Comparison of ENCODE assay signal across 9 mouse cellular contexts in genomic region chr16:13409530-13410163, GRCm38 (mm10).
DNase-seq lines count a peak whose midpoint lies in the region; ATAC-seq and TF ChIP-seq lines count a peak whose summit lies in the region.
"Had no signal": no experiment of that assay in that cellular context is flagged by ENCODE, and none has a peak within 500 bp of the region (broad histone marks: within the 10 kb centered on the region; RNA-seq: fewer than 3 reads in every experiment).

No protein-coding gene starts in this region.

- ATAC-seq in hindbrain, embryonic 14.5 days (ENCODE audit: low FRiP score): peak; percentile 80
- ATAC-seq in limb, embryonic 14.5 days (ENCODE audit: low FRiP score, low read depth): no peak
- ATAC-seq in neural tube, embryonic 15.5 days (ENCODE audit: low FRiP score): peak; percentile 79

- 70% methylated on average over 4 of the region's 4 CpGs for WGBS in liver, adult 2 months
- WGBS in hindbrain, embryonic 14.5 days: 68% methylated on average over 4 of the region's 4 CpGs
- 69% methylated on average over 4 of the region's 4 CpGs for WGBS in limb, embryonic 14.5 days
- WGBS in neural tube, embryonic 15.5 days: 77% methylated on average over 4 of the region's 4 CpGs

- H3K36me3 ChIP-seq in liver, adult 2 months (ENCODE audit: control insufficient read depth, insufficient read depth, low read length): peaks cover 47% of the 10 kb centered on the region
- peaks cover 62% of the 10 kb centered on the region for H3K36me3 ChIP-seq in hindbrain, embryonic 14.5 days (replicated peaks; ENCODE audit: control insufficient read depth, insufficient read depth)
- H3K36me3 ChIP-seq in limb, embryonic 14.5 days (ENCODE audit: control insufficient read depth, insufficient read depth, low read length): peaks cover 74% of the 10 kb centered on the region
- H3K36me3 ChIP-seq in neural tube, embryonic 15.5 days: peaks cover 76% of the 10 kb centered on the region

- DNase-seq in liver, adult 2 months (ENCODE audit: extremely low read depth, low read depth, low spot score): peak; percentile 41
- DNase-seq in liver (no peak), NIH3T3 (ENCODE audit: low read depth) (peak; percentile 86)
- DNase-seq in cerebellum, postnatal 10 days: peak; percentile 70 to 86
- peak; percentile 80 for DNase-seq in hindbrain, embryonic 14.5 days (ENCODE audit: low spot score)
- DNase-seq in limb, embryonic 14.5 days (ENCODE audit: low spot score): peak; percentile 82
- DNase-seq in spleen, adult 18-20 months: no peak

- no peak overlapping the region for H3K4me2 ChIP-seq in hindbrain, embryonic 14.5 days (replicated peaks)
- no peak overlapping the region for H3K4me2 ChIP-seq in limb, embryonic 14.5 days (replicated peaks; ENCODE audit: low read depth, low read length, severe bottlenecking)
- no peak overlapping the region for H3K4me2 ChIP-seq in neural tube, embryonic 15.5 days
- H3K4me2 ChIP-seq: heart, embryonic 13.5 days had no signal

- TF ChIP-seq CTCF in liver, adult 2 months (IDR thresholded peaks at IDR 0.05; ENCODE audit: low read depth, low read length): peak; percentile 36; the same call in 1 of the 2 replicates

- no peak overlapping the region for H3K9ac ChIP-seq in liver, adult 2 months (ENCODE audit: low read depth, low read length)
- no peak overlapping the region for H3K9ac ChIP-seq in hindbrain, embryonic 14.5 days
- no peak overlapping the region for H3K9ac ChIP-seq in limb, embryonic 14.5 days (ENCODE audit: low read depth, low read length, severe bottlenecking)
- no peak overlapping the region for H3K9ac ChIP-seq in neural tube, embryonic 15.5 days (replicated peaks)
- H3K9ac ChIP-seq: heart, embryonic 13.5 days had no signal

- H3K79me2 ChIP-seq in liver, adult 2 months (ENCODE audit: control insufficient read depth, insufficient read depth, low read length): no peaks in the 10 kb centered on the region

- no peak overlapping the region for H3K4me3 ChIP-seq in liver, adult 2 months (ENCODE audit: insufficient read depth, low read depth, low read length)
- no peak overlapping the region for H3K4me3 ChIP-seq in hindbrain, embryonic 14.5 days (replicated peaks; ENCODE audit: low read length)
- H3K4me3 ChIP-seq in limb, embryonic 14.5 days (replicated peaks; ENCODE audit: low read length): no peak overlapping the region
- no peak overlapping the region for H3K4me3 ChIP-seq in neural tube, embryonic 15.5 days (replicated peaks)
- H3K4me3 ChIP-seq: heart, embryonic 13.5 days had no signal

- peaks cover 8% of the 10 kb centered on the region for H3K4me1 ChIP-seq in liver, adult 2 months (ENCODE audit: control insufficient read depth, insufficient read depth, low read length)
- H3K4me1 ChIP-seq in hindbrain, embryonic 14.5 days (replicated peaks; ENCODE audit: control insufficient read depth, insufficient read depth, low read length): no peaks in the 10 kb centered on the region
- H3K4me1 ChIP-seq in limb, embryonic 14.5 days (ENCODE audit: control insufficient read depth, insufficient read depth, low read length): no peaks in the 10 kb centered on the region
- no peaks in the 10 kb centered on the region for H3K4me1 ChIP-seq in neural tube, embryonic 15.5 days
- H3K4me1 ChIP-seq: heart, embryonic 13.5 days had no signal

- no peaks in the 10 kb centered on the region for H3K27me3 ChIP-seq in liver, adult 2 months (ENCODE audit: control insufficient read depth, insufficient read depth, low read length)
- H3K27me3 ChIP-seq in hindbrain, embryonic 14.5 days (ENCODE audit: control insufficient read depth, insufficient read depth, low read length): no peaks in the 10 kb centered on the region
- H3K27me3 ChIP-seq in limb, embryonic 14.5 days (ENCODE audit: control insufficient read depth, insufficient read depth, low read length): no peaks in the 10 kb centered on the region
- no peaks in the 10 kb centered on the region for H3K27me3 ChIP-seq in neural tube, embryonic 15.5 days (replicated peaks)
- H3K27me3 ChIP-seq: heart, embryonic 13.5 days had no signal

- no peak overlapping the region for H3K27ac ChIP-seq in liver, adult 2 months (replicated peaks; ENCODE audit: insufficient read depth, low read depth, low read length)
- no peak overlapping the region for H3K27ac ChIP-seq in hindbrain, embryonic 14.5 days
- no peak overlapping the region for H3K27ac ChIP-seq in limb, embryonic 14.5 days (replicated peaks; ENCODE audit: low read depth, low read length)
- no peak overlapping the region for H3K27ac ChIP-seq in neural tube, embryonic 15.5 days (replicated peaks)
- H3K27ac ChIP-seq: heart, embryonic 13.5 days had no signal

- TF ChIP-seq POLR2A in liver, adult 2 months (IDR thresholded peaks at IDR 0.05; ENCODE audit: extremely low read depth, insufficient read depth, low read length): no peak
- TF ChIP-seq POLR2A in limb, embryonic 14.5 days (IDR thresholded peaks at IDR 0.05; ENCODE audit: borderline replicate concordance, extremely low read depth, insufficient read depth, insufficient read length): no peak

- no peaks in the 10 kb centered on the region for H3K9me3 ChIP-seq in hindbrain, embryonic 14.5 days (ENCODE audit: control insufficient read depth, low read length)
- no peaks in the 10 kb centered on the region for H3K9me3 ChIP-seq in limb, embryonic 14.5 days (ENCODE audit: control insufficient read depth, low read length)
- no peaks in the 10 kb centered on the region for H3K9me3 ChIP-seq in neural tube, embryonic 15.5 days (replicated peaks)

Comparison
In these comparisons a context has a peak if more than half of its experiments do, and no peak if none do; other contexts are left out.
1. DNase-seq: peak in liver, adult 2 months (single experiment), NIH3T3 (single experiment), cerebellum, postnatal 10 days (2 of 2), hindbrain, embryonic 14.5 days (single experiment) and limb, embryonic 14.5 days (single experiment); none in liver (single experiment) and spleen, adult 18-20 months (0 of 2).